Mouse (Mus musculus): ENCODE measurements around the gene Fcna.

Fcna gene

DNA sequence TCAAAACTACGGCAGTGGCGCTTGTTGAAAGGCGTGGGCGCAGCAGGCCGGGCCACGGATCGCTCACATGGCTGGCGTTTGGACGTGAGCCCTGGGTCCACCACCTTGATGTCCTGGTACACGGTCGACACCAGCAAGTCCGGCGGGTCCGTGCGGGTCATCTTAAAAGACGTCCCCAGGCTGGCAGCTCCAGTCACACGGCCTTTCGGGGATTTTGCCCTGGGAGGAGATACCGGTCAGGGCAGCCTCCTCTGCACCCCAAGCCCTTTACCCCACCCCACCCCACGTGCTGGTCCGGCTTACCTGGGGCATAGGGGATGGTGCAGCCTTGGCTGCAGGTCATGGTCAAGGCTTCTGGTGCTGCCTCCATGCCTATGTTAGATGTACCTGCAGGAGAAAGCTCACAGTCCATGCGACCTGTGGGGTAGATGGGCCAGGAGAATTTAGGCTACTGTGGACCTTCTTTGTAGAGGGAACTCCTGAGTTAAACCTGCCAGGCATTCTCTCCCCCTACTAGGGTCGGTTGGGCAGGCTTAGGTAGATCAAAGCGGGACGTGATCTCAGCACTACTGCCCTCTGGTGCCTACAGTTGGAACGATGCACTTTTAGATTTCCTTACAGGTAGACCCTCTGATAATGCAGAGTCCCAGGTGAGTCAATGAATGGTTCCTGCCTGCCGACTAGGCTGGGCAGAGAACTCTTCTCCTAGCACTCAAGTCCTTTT, 47.9 kb downstream of the Fcna start:
- in situ Hi-C loops (cut with MboI; ENCODE audit: unreplicated experiment in 2 of 2): no loop called here

GRCm38 (mm10) chr2:25578796-25579736, 48.8 kb downstream of the Fcna start:
- in situ Hi-C loops (cut with MboI; ENCODE audit: unreplicated experiment in 2 of 2): no loop called here

DNA sequence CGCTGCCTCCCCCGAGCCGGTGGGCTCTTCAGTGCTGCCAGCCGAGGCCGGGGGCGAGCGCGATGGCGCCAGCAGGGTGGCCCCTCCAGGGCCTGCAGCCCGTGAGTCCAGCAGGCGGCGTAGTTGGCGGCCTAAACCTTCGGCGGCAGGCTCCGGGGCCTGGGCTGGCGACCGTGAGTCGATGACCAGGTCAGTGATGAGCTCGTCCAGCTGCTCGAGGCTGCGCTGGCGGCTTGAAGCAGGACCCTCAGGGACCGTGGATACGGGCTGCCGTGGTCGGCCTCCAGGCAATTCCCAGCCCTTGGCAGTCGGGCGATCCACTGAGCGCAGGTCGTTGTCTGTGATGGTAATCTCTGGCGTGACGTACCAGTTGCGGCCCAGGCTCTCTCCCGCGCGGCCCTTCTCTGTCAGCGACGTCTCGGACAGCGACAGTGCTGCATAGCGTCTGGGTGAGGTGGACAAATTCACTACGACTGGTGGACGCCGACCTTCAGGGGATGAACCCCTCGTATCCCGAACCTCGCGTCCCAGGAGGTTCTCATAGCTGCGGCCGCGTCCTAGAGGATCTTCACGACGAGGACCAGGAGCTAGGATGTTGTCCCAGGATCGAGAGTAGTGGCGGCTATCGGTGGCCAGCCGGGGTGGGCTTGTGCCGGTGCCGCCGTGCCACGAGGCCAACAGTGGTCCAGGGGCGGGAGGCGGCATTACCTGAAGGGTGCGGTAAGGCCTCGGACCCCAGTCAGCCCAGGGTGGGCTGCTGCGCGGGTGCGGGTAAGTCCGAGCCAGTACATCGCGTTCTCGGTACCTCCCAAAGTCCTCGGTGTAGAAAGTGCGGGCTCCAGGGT, 49.7 kb downstream of the Fcna start:
- in situ Hi-C loops (cut with MboI; ENCODE audit: unreplicated experiment in 2 of 2): no loop called here

GRCm38 (mm10) chr2:25576965-25577891, 50.6 kb downstream of the Fcna start:
- in situ Hi-C loops (cut with MboI; ENCODE audit: unreplicated experiment in 2 of 2): no loop called here

GRCm38 (mm10) chr2:25576028-25576850, 51.6 kb downstream of the Fcna start:
- in situ Hi-C loops (cut with MboI; ENCODE audit: unreplicated experiment in 2 of 2): no loop called here

- in situ Hi-C loops (cut with MboI; ENCODE audit: unreplicated experiment in 2 of 2): no loop called here
Observed at GRCm38 (mm10) chr2:25575432-25576027, 52.3 kb downstream of the Fcna start.
